Mouse (Mus musculus): ENCODE results near the gene Lamtor4.
A peak's percentile ranks its signal among the peaks of the same experiment; 100 is the strongest.

The Lamtor4 gene

DNA sequence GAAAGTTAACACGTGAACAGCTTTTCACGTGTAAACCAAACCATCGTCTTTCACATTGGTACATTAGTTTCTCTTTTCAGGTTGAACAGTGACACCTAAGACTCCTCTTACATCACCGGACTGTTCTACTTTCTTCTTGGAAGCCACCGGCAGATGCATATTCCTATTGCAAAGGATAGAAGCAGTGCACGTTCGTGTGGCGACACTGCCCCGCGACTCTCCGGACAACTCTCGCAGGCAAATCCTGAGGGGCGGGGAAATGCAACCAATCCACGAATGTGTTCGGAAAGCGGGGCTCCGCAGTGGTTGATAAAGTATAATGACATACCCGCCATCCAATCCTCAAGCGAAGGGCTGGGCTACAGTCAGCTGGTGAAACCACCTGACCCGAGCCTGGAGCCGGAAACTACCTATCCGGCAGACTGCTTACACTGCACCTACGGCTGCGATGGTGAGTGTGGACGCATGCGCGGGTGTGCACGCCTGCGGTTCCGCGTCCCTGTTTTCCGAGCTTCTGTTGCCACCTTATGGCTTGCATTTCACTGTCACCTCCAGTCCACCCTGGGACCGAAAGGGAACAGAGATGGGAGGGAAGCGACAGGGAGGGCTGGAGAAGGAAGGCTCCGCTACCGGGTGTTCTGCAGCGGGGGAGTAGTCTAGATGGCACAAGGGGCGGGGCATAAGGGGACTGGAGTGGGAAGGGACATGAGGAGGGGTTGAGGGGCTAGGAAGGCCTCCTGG lies at the start of gene Lamtor4:
TSS of gene Lamtor4 (plus strand) at position 130 of the 741 bp plus-strand sequence.
- peak; percentile 99 for DNase-seq (ENCODE audit: low read depth, low spot score)

DNA sequence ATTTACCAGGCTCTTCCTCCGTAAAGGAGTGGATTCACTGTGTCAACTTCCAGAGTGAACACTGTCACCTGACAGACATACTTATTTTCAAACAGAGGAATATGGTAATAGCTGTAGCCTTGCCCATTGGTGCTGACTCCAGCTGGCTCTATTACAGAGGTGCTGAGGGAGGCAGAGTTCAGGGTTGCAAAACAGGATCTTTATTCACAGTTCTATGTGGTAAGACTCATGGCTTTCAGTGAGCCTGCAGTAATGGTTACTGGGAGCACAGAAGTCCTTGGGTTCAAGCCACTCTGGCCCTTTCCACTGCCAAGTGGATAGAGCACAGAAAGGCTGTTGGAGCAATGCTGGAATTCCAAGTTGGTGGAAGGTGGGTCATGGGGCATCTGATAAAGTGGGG lies 48.0 kb upstream of the Lamtor4 start:
- no peak for DNase-seq (ENCODE audit: low read depth, low spot score)

DNA sequence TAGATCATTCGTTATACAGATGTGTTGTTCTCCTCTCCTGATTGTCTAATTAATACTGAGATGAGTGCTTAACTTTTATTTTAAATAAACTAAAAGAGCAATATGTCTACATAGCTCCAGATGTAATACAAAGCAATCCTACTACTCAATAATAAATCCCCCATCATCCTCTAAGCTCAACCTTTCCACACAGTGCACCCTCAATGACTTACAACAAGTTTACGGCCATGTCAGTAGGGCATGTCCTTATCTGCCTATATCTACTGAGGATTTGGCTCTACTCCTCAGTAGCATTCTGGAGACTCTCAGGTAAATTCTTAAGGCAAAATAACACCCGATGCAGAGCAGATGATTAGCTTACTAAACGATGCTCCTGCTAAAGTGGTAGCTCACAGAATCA lies 47.4 kb upstream of the Lamtor4 start:
- DNase-seq (ENCODE audit: low read depth, low spot score) = no peak

DNA sequence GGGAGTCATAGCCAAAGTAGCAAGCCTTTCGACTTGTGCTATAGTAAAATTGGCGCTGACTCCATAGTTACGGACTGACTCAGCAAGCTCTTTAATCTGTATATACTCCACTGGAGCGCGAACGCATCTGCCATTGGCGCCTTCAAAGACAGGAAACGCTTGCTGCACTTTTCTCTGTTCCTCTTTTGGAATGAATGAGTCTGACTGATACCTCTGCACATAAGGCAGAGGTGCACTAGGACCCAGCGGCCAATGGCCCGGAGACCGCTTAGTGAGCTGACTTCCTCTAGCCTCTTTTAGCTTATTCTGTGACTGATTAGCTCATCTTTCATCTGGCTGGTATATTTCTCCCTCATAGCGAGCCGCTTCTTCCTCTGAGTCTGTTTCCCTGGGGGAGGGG lies 38.6 kb upstream of the Lamtor4 start:
- peak; percentile 34 for DNase-seq (ENCODE audit: low read depth, low spot score)

DNA sequence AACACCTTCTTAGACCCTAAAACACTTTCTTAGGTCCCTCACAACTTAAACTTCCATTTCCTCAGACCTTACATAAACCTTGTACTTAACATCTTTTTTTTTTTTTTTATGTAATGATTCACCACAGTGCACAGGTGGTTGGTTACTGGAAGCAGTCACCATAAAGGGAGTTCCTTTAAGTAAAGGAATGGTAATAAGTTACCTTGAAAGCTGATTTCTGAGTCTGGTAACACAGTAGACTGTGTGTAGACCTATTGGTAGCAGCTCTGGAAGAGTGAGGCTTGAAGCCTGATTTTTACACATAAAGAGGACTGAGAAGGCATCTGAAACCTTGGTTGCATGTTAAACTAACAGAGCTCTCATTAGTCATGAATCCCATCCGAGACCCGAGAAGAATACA lies 35.4 kb upstream of the Lamtor4 start:
- no peak for DNase-seq (ENCODE audit: low read depth, low spot score)

DNA sequence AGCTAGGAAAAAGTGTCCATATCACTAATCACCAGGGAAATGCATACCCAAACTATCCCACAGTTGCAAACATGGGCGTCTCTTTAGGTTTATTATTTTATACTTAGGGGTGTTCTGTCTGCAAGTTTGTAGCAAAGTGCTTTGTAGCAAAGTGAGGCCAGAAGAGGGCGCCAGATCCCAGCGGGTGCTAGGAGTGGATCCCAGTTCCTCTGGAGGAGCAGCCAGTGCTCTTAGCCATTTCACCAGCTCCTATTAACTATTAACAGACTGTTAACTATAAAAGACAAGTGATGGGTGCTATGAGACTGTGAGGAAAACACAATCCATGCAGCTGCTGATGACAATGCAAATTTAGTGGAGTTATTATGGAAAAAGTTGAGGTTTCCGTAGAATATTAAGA lies 33.2 kb upstream of the Lamtor4 start:
- DNase-seq (ENCODE audit: low read depth, low spot score) = peak; percentile 80

DNA sequence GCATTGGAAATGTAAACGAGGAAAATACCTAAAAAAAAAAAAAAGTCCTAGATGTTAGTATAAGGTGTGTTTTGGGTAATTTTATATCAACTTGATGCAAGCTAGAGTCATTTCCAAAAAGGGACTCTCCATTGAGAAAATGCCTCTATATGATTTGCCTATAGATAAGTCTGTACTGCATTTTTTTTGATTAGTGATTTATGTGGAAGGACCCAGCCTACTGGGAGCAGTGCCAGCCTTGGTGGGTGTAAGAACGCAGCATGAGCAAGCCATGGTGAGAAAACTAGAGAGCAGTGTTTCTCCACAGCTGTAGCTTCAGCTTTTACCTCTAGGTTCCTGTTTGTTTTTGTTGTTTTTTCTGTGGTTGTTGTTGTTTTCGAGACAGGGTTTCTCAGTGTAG lies 32.0 kb upstream of the Lamtor4 start:
- no peak for DNase-seq (ENCODE audit: low read depth, low spot score)

DNA sequence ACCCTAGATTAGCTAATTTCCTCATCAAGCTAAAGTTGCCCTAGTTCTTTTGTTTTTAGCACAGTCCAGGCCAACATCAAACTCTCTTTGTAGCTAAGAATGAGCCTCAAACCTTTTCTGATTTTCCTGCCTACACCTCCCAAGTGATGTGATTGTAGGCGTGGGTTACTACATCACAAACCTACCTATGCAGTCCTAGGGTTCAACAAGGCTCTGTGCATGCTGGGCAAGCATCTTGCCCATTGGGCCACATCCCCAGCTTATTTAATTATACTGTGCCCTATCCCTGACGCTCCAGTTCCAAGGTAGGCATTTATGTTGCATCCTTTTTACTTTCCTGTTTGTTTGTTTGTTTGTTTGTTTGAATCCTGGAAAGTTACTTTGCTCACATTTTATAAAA lies 29.6 kb upstream of the Lamtor4 start, which contains the start of gene Nxpe5:
TSS of gene Nxpe5 (plus strand) at position 199 of the 400 bp plus-strand sequence.
- no peak for DNase-seq (ENCODE audit: low read depth, low spot score)

DNA sequence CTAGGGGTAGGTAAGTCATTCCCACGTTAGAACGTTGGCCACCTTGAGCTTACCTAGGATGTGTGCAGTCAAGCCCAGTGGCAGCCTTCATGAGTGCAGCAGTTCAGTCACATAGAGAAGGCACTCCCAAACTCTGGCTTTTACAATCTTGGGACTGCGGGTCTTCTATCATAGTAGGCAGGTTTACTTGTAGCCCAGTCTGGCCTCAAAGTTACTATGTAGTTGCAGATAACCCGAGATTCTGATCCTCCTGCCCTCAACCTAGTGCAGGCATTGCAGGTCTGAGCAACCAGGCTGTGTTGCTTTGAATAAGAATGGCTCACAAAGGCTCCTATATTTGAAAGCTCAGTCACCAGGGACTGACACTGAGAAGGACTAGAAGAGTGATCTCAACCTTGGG lies 28.8 kb upstream of the Lamtor4 start:
- no peak for DNase-seq (ENCODE audit: low read depth, low spot score)

DNA sequence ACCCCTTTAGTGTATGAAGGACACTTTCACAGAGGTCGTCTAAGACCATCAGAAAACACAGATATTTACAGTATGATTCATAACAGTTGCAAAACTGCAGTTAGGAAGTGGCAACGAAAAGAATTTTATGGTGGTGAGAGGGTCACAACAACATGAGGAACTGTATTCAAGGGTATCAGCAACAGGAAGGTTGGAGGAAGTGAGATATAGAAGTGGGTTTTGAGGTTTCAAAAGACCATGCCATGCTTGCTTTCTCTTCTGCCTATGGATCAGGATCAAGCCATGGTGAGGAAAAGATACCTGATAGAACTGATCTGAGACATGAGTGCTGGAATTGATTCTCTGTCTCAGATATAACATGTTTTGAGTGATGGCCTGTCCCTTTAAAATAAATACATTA lies 27.9 kb upstream of the Lamtor4 start:
- no peak for DNase-seq (ENCODE audit: low read depth, low spot score)

DNA sequence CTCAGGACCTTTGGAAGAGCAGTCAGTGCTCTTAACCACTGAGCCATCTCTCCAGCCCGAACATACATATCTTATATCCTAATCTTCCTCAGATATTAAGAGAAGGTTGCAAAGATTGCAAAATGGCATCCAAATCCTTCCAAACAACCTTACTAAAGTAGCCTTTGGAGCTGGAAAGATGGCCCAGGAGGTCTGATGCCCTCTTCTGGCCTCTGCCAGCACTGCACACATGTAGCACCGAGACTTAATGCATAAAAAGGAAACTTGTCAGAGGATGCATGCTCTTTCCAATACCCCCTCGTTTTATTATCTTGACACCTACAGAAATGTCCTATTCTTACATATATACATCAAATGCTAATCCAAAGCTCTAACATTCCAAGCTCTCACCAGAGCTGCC lies 27.3 kb upstream of the Lamtor4 start:
- peak; percentile 83 for DNase-seq (ENCODE audit: low read depth, low spot score)

DNA sequence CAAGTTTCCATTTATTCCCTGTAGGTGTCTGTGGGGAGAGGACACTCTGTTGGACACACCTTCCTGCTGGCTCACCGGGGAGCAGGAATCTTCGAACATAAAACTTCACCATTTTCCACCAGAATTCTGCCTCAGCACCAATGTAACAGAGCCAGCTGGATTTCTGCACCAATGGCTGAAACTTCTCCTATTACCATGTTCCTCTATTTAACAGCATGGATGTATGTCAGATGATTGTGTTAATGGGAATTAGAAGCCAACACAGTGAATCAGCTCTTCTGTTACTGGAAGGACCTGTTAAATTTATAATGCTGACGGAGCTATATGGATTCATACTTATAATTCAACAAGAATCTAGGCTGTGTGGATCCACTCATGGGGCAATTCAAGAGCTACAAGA lies 25.8 kb upstream of the Lamtor4 start:
- no peak for DNase-seq (ENCODE audit: low read depth, low spot score)

DNA sequence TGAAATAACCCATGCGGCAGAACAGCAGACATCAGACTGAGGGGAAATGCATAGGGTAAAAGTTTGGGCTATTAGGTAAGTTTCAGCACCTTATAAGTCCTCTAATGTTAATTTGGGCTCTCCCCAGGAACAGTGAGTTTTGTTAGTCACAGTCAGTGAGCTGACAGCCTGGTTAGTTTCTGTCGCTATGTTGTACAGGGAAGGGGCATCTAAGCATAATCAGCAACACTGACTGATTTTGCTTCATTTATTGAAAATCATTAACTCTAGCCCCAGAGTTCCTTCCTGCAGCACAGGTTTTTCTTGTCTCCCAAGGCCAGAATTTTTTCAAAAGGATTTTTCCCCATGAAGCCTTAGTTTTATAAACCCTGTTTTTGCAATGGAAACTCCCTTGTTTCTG lies 21.5 kb upstream of the Lamtor4 start:
- DNase-seq (ENCODE audit: low read depth, low spot score) = no peak

DNA sequence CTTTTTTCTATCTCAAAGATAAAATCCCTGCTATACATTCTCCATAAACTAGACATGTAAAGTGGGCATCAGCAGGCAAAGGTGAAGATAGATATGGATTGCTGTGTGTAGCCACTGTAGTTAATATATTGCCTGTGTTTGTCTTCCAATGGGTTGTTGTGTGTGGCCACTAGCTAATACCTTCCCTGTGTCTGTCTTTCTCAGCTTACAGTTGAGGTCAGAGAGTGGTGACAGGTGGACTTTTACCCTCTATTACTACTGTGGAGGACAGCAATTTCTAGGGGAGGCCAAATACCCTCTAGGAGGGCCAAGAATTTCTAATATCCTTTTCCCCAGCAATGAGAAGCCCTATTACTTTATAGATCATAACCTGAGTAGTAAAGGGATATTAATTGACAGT lies 21.1 kb upstream of the Lamtor4 start:
- DNase-seq (ENCODE audit: low read depth, low spot score) = no peak

DNA sequence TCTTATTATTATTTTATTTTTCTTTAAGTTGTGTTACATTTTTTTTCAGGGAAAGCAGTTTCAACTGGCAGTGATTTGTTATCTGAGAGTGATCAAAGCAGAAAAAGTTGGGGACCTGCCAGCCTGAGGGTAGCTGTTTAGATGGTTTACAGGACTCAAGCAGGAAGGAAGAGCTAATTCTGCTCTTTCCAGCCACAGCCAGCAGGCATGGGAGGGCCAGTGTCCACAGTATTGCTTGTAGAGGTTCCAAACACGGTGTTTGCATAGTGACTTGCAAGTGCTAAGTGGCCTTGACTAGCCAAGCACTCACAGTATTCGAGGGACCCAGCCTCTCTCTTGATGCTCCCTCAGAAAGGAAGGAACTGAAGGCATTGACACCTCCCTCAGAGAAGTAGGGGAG lies 13.8 kb upstream of the Lamtor4 start:
- DNase-seq (ENCODE audit: low read depth, low spot score) = no peak

DNA sequence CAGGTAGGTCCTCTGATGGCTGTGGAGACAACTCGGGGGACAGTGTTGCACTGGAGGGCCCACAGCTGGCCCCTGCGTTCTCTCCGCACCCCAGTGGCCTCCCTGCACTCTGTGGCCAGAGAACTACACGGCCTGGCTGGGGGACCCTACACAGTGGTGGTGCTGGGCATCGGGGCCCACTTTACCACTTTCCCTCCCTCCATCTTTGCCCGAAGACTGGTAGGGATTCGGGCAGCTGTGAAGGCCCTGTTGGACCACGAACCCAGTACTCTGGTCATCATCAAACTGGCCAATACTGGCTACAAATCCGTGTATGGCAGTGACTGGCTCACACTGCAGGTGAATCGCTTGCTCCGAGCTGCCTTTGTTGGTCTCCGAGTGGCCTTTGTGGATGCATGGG lies 4.1 kb upstream of the Lamtor4 start:
- no peak for DNase-seq (ENCODE audit: low read depth, low spot score)

DNA sequence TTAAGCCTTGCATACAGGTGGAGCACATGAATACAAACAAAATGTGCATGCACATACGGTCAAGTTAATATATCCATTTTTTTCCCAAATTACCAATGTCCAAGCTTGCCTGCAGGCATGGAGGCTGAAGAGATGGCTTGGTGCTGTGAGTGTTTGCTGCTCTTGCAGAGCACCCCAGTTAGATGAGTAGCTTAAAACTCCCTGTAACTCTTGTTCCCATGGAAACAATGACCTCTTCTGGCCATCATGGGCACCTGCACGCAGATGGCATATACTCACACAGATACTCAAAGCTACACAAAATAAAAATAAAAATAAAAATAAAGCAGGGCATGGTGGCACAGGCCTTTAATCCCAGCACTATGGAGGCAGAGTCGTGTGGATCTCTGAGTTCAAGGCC lies 2.2 kb upstream of the Lamtor4 start:
- peak; percentile 45 for DNase-seq (ENCODE audit: low read depth, low spot score)

DNA sequence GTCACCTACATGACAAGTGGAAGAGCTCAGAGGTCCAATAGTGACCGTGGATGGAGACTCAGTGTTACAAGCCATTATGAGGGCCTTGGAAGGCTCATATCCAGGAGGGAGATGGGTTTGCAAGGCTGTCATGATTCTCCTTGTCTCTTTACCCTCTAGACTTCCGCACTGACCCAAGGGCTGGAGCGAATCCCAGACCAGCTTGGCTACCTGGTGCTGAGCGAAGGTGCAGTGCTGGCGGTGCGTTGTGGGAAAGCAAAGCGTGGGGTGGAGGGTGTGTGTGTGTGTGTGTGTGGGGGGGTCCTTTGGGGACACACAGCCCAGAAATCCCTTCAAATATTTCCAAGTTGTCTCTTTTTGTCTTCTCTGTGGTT lies 799 bp downstream of the Lamtor4 start:
- no peak for DNase-seq (ENCODE audit: low read depth, low spot score)

DNA sequence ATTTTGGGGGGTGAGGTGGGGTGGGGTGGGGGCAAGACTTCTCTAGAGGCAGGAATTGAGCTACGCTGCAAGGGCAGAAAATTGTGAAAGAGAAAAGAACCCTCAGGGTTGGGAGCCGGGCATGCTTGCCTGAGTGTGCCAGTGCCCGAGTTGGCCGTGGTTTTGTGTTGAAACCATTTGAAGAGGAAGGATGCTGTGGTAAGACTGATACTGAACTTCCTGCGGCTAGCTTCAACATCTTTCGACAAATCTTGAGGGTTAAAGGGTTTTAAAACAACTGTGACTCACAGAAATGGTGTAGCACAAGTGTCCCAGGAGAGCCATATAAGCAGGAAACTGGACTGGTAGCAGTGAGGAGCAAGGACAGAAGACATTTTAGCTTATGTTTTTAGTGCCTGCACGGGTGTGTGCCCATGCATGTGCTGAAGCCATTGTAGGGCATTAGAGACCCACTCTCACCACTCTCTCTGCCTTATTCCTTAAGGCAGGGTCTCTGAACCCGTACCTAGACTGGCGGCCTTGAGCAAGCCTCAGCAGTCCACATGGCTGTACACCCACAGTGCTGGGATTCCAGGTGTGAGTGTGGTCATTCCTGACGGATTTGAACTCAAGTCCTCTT lies 1.8 kb downstream of the Lamtor4 start:
- no peak for DNase-seq (ENCODE audit: low read depth, low spot score)

DNA sequence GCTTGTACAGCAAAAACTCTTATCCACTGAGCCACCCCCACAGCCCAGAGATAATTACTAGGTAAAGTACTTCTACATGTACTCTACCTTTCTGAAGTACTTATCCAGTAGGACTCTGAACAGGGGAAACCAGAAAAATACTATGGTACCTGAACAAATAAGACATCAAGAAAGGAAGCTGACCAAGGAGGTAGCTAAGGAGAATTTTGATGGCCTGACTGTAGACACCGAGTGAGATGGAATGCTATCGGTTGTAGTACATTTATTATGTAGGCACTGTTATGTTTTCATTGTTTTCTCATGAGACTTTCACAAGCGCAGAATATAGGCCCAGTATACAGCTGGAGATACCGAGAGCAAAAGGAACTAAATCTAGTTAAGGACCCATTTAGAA lies 2.3 kb downstream of the Lamtor4 start:
- no peak for DNase-seq (ENCODE audit: low read depth, low spot score)

DNA sequence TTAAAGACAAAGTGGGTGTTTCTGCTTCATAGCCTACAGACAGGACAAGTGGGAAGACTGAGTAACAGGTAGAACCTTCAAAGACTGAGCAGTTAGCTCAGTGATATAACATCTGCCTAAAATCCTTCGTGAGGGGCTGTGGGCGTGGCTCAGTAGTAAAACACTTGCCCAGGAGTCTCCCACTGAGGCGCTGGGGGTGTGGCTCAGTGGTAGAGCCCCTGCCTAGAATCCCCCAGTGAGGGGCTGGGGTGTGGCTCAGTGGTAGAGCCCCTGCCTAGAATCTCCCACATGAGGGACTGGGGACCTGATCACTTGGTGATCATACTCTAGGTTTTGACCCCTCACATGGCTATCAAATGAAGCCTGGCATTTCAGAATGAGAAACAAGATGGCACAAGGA lies 2.8 kb downstream of the Lamtor4 start:
- DNase-seq (ENCODE audit: low read depth, low spot score) = no peak

DNA sequence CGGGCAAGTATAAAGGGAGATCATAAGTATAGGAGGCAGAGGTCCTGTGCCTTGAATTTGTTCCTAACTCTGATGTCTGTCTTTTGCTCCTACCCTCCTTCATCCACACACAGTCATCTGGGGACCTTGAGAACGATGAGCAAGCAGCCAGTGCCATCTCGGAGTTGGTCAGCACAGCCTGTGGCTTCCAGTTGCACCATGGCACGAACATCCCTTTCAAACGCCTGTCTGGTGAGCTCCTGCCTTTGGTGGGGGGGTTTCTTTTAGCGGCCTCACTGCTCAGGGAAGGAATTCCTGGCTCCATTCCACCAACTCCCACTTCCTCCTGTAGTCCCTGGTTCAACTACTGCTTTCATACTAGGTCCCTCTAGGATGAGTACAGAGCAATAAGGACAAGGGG lies 3.3 kb downstream of the Lamtor4 start:
- no peak for DNase-seq (ENCODE audit: low read depth, low spot score)

DNA sequence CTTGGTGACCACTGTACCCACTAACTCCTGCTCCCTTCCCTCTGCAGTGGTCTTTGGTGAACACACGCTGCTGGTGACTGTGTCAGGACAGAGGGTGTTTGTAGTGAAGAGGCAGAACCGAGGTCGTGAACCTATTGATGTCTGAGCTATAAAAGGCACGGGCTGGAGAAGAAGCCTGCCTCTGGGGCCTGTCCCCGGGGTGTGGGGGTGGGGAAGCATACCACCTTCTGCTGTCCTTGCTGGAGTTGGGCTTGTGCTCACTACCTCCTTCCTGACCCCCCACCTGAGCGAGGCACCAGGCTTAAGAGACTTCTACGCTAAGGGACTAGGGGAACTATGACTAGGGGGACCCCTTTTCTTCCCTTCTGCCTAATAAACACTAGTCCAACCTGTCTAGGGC lies 3.7 kb downstream of the Lamtor4 start:
- no peak for DNase-seq (ENCODE audit: low read depth, low spot score)

DNA sequence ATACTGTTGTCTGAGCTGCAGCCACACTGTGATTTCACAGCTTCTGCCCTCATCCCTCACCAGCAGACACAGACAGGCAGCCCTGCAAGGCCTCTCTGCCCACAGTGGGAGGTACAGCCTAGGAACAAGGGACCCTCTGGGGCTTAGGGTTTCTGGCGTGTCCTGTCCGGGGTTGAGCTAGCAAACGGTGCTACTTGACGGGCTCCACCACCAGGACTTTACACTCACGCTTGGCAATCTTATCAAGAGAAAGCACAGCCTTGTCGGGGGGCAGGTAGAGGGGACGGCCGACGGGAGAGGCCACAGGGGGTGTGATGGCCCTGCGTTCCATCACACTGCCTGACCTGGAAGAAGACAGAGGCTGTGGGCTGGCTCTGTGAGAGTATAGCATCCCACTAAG lies 4.8 kb downstream of the Lamtor4 start:
- DNase-seq (ENCODE audit: low read depth, low spot score) = no peak

All from ZHBTc4 (cell line).